Mouse (Mus musculus): ENCODE results near the gene Col25a1. TPM values are rescaled to one million over a fixed set of nuclear protein-coding genes. Genes with fewer than 3 reads are reported as not detected.

Gene Col25a1
- polyA plus RNA-seq, 1 experiment from 2014 or later, result 4.7 TPM

GRCm38 (mm10) chr3:130237852-130238251, 106.6 kb downstream of the Col25a1 start:
- H3K9ac ChIP-seq (ENCODE audit: low read length), result no peak overlapping the region
- H3K4me2 ChIP-seq (ENCODE audit: low read length), result no peak overlapping the region
- H3K36me3 ChIP-seq (ENCODE audit: control insufficient read depth, insufficient read depth, low read length), result no peaks in the 10 kb centered on the region
- H3K9me3 ChIP-seq (ENCODE audit: control insufficient read depth, low read length), result no peaks in the 10 kb centered on the region
- H3K27me3 ChIP-seq (replicated peaks; ENCODE audit: control insufficient read depth, insufficient read depth, low read length), result no peaks in the 10 kb centered on the region
- H3K4me1 ChIP-seq (replicated peaks; ENCODE audit: control insufficient read depth, insufficient read depth, low read length), result peaks cover 4% of the 10 kb centered on the region; the same call in 1 of the 2 replicates
- no peak overlapping the region for H3K27ac ChIP-seq (ENCODE audit: low read depth)
- ATAC-seq (replicated peaks; ENCODE audit: low FRiP score, low TSS enrichment, low read depth) (no peak), DNase-seq (ENCODE audit: low spot score) (no peak)
- WGBS, result 38% methylated on average over 1 of the region's 1 CpGs
- no peak overlapping the region for H3K4me3 ChIP-seq (ENCODE audit: low read depth, low read length)

- ATAC-seq (replicated peaks; ENCODE audit: low FRiP score, low TSS enrichment, low read depth) (no peak), DNase-seq (ENCODE audit: low spot score) (no peak)
- Histone ChIP-seq H3K9me3 (ENCODE audit: control insufficient read depth, low read length) (no peaks in the 10 kb centered on the region), H3K27ac (ENCODE audit: low read depth) (no peak overlapping the region), H3K27me3 (replicated peaks; ENCODE audit: control insufficient read depth, insufficient read depth, low read length) (no peaks in the 10 kb centered on the region), H3K9ac (ENCODE audit: low read length) (no peak overlapping the region), H3K4me3 (ENCODE audit: low read depth, low read length) (no peak overlapping the region), H3K36me3 (ENCODE audit: control insufficient read depth, insufficient read depth, low read length) (no peaks in the 10 kb centered on the region), H3K4me1 (replicated peaks; ENCODE audit: control insufficient read depth, insufficient read depth, low read length) (peaks cover 4% of the 10 kb centered on the region; the same call in 1 of the 2 replicates), H3K4me2 (ENCODE audit: low read length) (no peak overlapping the region)
- 92% methylated on average over 4 of the region's 4 CpGs for WGBS
Observed at GRCm38 (mm10) chr3:130241924-130242323, 110.6 kb downstream of the Col25a1 start.

GRCm38 (mm10) chr3:130242647-130243296, 111.5 kb downstream of the Col25a1 start:
- Histone ChIP-seq H3K27ac (ENCODE audit: low read depth) (no peak overlapping the region), H3K4me2 (ENCODE audit: low read length) (no peak overlapping the region), H3K27me3 (replicated peaks; ENCODE audit: control insufficient read depth, insufficient read depth, low read length) (no peaks in the 10 kb centered on the region), H3K36me3 (ENCODE audit: control insufficient read depth, insufficient read depth, low read length) (no peaks in the 10 kb centered on the region), H3K4me3 (ENCODE audit: low read depth, low read length) (no peak overlapping the region), H3K9ac (ENCODE audit: low read length) (no peak overlapping the region), H3K4me1 (replicated peaks; ENCODE audit: control insufficient read depth, insufficient read depth, low read length) (peaks cover 4% of the 10 kb centered on the region; the same call in 1 of the 2 replicates), H3K9me3 (ENCODE audit: control insufficient read depth, low read length) (no peaks in the 10 kb centered on the region)
- ATAC-seq (replicated peaks; ENCODE audit: low FRiP score, low TSS enrichment, low read depth) (no peak), DNase-seq (ENCODE audit: low spot score) (no peak)
- WGBS, result 70% methylated on average over 8 of the region's 8 CpGs

GRCm38 (mm10) chr3:130252355-130252754, 121.1 kb downstream of the Col25a1 start:
- 0 out of 2 replicates have a peak, but pooled peaks cover 3% of the 10 kb centered on the region for H3K9me3 ChIP-seq (ENCODE audit: control insufficient read depth, low read length)
- H3K27me3 ChIP-seq (replicated peaks; ENCODE audit: control insufficient read depth, insufficient read depth, low read length), result no peaks in the 10 kb centered on the region
- H3K36me3 ChIP-seq (ENCODE audit: control insufficient read depth, insufficient read depth, low read length), result no peaks in the 10 kb centered on the region
- H3K4me1 ChIP-seq (replicated peaks; ENCODE audit: control insufficient read depth, insufficient read depth, low read length), result no peaks in the 10 kb centered on the region; the same call in none of the 2 replicates
- H3K9ac ChIP-seq (ENCODE audit: low read length), result no peak overlapping the region
- no peak for DNase-seq (ENCODE audit: low spot score)
- WGBS, result 67% methylated on average over 7 of the region's 7 CpGs
- no peak overlapping the region for H3K4me2 ChIP-seq (ENCODE audit: low read length)
- H3K4me3 ChIP-seq (ENCODE audit: low read depth, low read length), result no peak overlapping the region
- no peak for ATAC-seq (replicated peaks; ENCODE audit: low FRiP score, low TSS enrichment, low read depth)
- no peak overlapping the region for H3K27ac ChIP-seq (ENCODE audit: low read depth)

GRCm38 (mm10) chr3:130256059-130256458, 124.8 kb downstream of the Col25a1 start:
- Histone ChIP-seq H3K9ac (ENCODE audit: low read length) (no peak overlapping the region), H3K27me3 (replicated peaks; ENCODE audit: control insufficient read depth, insufficient read depth, low read length) (no peaks in the 10 kb centered on the region), H3K36me3 (ENCODE audit: control insufficient read depth, insufficient read depth, low read length) (no peaks in the 10 kb centered on the region), H3K9me3 (ENCODE audit: control insufficient read depth, low read length) (no peaks in the 10 kb centered on the region), H3K4me1 (replicated peaks; ENCODE audit: control insufficient read depth, insufficient read depth, low read length) (no peaks in the 10 kb centered on the region; the same call in none of the 2 replicates), H3K27ac (ENCODE audit: low read depth) (no peak overlapping the region), H3K4me3 (ENCODE audit: low read depth, low read length) (no peak overlapping the region), H3K4me2 (ENCODE audit: low read length) (no peak overlapping the region)
- WGBS, result 81% methylated on average over 3 of the region's 3 CpGs
- ATAC-seq (replicated peaks; ENCODE audit: low FRiP score, low TSS enrichment, low read depth) (peak; percentile 57; the same call in 1 of the 2 replicates), DNase-seq (ENCODE audit: low spot score) (no peak)

- no peaks in the 10 kb centered on the region for H3K4me1 ChIP-seq (replicated peaks; ENCODE audit: control insufficient read depth, insufficient read depth, low read length)
- H3K4me3 ChIP-seq (ENCODE audit: low read depth, low read length), result no peak overlapping the region
- no peaks in the 10 kb centered on the region for H3K9me3 ChIP-seq (ENCODE audit: control insufficient read depth, low read length)
- 41% methylated on average over 7 of the region's 7 CpGs for WGBS
- H3K27me3 ChIP-seq (replicated peaks; ENCODE audit: control insufficient read depth, insufficient read depth, low read length), result no peaks in the 10 kb centered on the region
- no peaks in the 10 kb centered on the region for H3K36me3 ChIP-seq (ENCODE audit: control insufficient read depth, insufficient read depth, low read length)
- H3K4me2 ChIP-seq (ENCODE audit: low read length), result no peak overlapping the region
- no peak for DNase-seq (ENCODE audit: low spot score)
- H3K9ac ChIP-seq (ENCODE audit: low read length), result no peak overlapping the region
- ATAC-seq (replicated peaks; ENCODE audit: low FRiP score, low TSS enrichment, low read depth), result 0 out of 2 replicates have a peak, but pooled peaks have one; percentile 48
- no peak overlapping the region for H3K27ac ChIP-seq (ENCODE audit: low read depth)
Observed at GRCm38 (mm10) chr3:130256610-130257009, 125.3 kb downstream of the Col25a1 start.

- Histone ChIP-seq H3K27me3 (replicated peaks; ENCODE audit: control insufficient read depth, insufficient read depth, low read length) (no peaks in the 10 kb centered on the region), H3K9me3 (ENCODE audit: control insufficient read depth, low read length) (no peaks in the 10 kb centered on the region), H3K4me1 (replicated peaks; ENCODE audit: control insufficient read depth, insufficient read depth, low read length) (no peaks in the 10 kb centered on the region), H3K4me2 (ENCODE audit: low read length) (no peak overlapping the region), H3K9ac (ENCODE audit: low read length) (no peak overlapping the region), H3K27ac (ENCODE audit: low read depth) (no peak overlapping the region), H3K36me3 (ENCODE audit: control insufficient read depth, insufficient read depth, low read length) (no peaks in the 10 kb centered on the region), H3K4me3 (ENCODE audit: low read depth, low read length) (no peak overlapping the region)
- ATAC-seq (replicated peaks; ENCODE audit: low FRiP score, low TSS enrichment, low read depth) (no peak), DNase-seq (ENCODE audit: low spot score) (no peak)
- 96% methylated on average over 2 of the region's 2 CpGs for WGBS
Observed at GRCm38 (mm10) chr3:130259670-130260069, 128.4 kb downstream of the Col25a1 start.

GRCm38 (mm10) chr3:130260316-130260715, 129.0 kb downstream of the Col25a1 start:
- Histone ChIP-seq H3K36me3 (ENCODE audit: control insufficient read depth, insufficient read depth, low read length) (no peaks in the 10 kb centered on the region), H3K4me1 (replicated peaks; ENCODE audit: control insufficient read depth, insufficient read depth, low read length) (no peaks in the 10 kb centered on the region), H3K4me3 (ENCODE audit: low read depth, low read length) (no peak overlapping the region), H3K9ac (ENCODE audit: low read length) (no peak overlapping the region), H3K9me3 (ENCODE audit: control insufficient read depth, low read length) (no peaks in the 10 kb centered on the region), H3K4me2 (ENCODE audit: low read length) (no peak overlapping the region), H3K27ac (ENCODE audit: low read depth) (no peak overlapping the region), H3K27me3 (replicated peaks; ENCODE audit: control insufficient read depth, insufficient read depth, low read length) (no peaks in the 10 kb centered on the region)
- DNase-seq (ENCODE audit: low spot score), result no peak
- WGBS, result 36% methylated on average over 2 of the region's 2 CpGs
- 0 out of 2 replicates have a peak, but pooled peaks have one; percentile 12 for ATAC-seq (replicated peaks; ENCODE audit: low FRiP score, low TSS enrichment, low read depth)

- Histone ChIP-seq H3K4me2 (ENCODE audit: low read length) (no peak overlapping the region), H3K36me3 (ENCODE audit: control insufficient read depth, insufficient read depth, low read length) (no peaks in the 10 kb centered on the region), H3K9ac (ENCODE audit: low read length) (no peak overlapping the region), H3K9me3 (ENCODE audit: control insufficient read depth, low read length) (no peaks in the 10 kb centered on the region), H3K27me3 (replicated peaks; ENCODE audit: control insufficient read depth, insufficient read depth, low read length) (no peaks in the 10 kb centered on the region), H3K4me1 (replicated peaks; ENCODE audit: control insufficient read depth, insufficient read depth, low read length) (no peaks in the 10 kb centered on the region), H3K27ac (ENCODE audit: low read depth) (no peak overlapping the region), H3K4me3 (ENCODE audit: low read depth, low read length) (no peak overlapping the region)
- ATAC-seq (replicated peaks; ENCODE audit: low FRiP score, low TSS enrichment, low read depth) (no peak), DNase-seq (ENCODE audit: low spot score) (no peak)
- 85% methylated on average over 9 of the region's 9 CpGs for WGBS
Observed at GRCm38 (mm10) chr3:130265104-130265503, 133.8 kb downstream of the Col25a1 start.
